Mouse (Mus musculus) thymus, postnatal 25 days (tissue): ENCODE measurements at regions not wholly inside any gene's neighbourhood (a gene's known extent, or its start where the extent isn't known, plus 50 kb on each side); places are given as distances from the start of the nearest gene placed in this dataset.
A peak's percentile ranks its signal among the peaks of the same experiment; 100 is the strongest.

Experiments used
- DNase-seq: peaks from one replicate; pipeline ENCODE4 v3.0.0; 2022

- no peak for DNase-seq
These were observed 173.9 kb upstream of the Igfbp7 start for GRCm38 (mm10) chr5:77581702-77582101.

- no peak for DNase-seq
These were observed 173.3 kb upstream of the Igfbp7 start for GRCm38 (mm10) chr5:77581106-77581638.

GRCm38 (mm10) chr5:77579826-77580745 lies 172.2 kb upstream of the Igfbp7 start:
- DNase-seq = no peak

- DNase-seq = no peak
These were observed 169.0 kb upstream of the Igfbp7 start for GRCm38 (mm10) chr5:77576881-77577280.

- DNase-seq = no peak
These were observed 167.9 kb upstream of the Igfbp7 start for GRCm38 (mm10) chr5:77575780-77576179.

- DNase-seq = no peak
These were observed 162.5 kb upstream of the Igfbp7 start for GRCm38 (mm10) chr5:77570364-77570763.

GRCm38 (mm10) chr5:77568121-77568520 lies 160.3 kb upstream of the Igfbp7 start:
- DNase-seq = no peak

GRCm38 (mm10) chr5:77552580-77552979 lies 144.7 kb upstream of the Igfbp7 start:
- DNase-seq = no peak

- DNase-seq = no peak
These were observed 144.2 kb upstream of the Igfbp7 start for GRCm38 (mm10) chr5:77552081-77552480.

GRCm38 (mm10) chr5:77546001-77546620 lies 138.3 kb upstream of the Igfbp7 start:
- no peak for DNase-seq

GRCm38 (mm10) chr5:77532261-77533015 lies 124.6 kb upstream of the Igfbp7 start:
- no peak for DNase-seq

GRCm38 (mm10) chr5:77530376-77530775 lies 122.5 kb upstream of the Igfbp7 start:
- DNase-seq = no peak

- DNase-seq = no peak
These were observed 109.4 kb upstream of the Igfbp7 start for GRCm38 (mm10) chr5:77517252-77517651.

GRCm38 (mm10) chr5:77515448-77515847 lies 107.6 kb upstream of the Igfbp7 start:
- DNase-seq = no peak

GRCm38 (mm10) chr5:77502684-77503083 lies 94.8 kb upstream of the Igfbp7 start:
- DNase-seq = no peak

GRCm38 (mm10) chr5:77499949-77500460 lies 92.2 kb upstream of the Igfbp7 start:
- no peak for DNase-seq

- no peak for DNase-seq
These were observed 86.8 kb upstream of the Igfbp7 start for GRCm38 (mm10) chr5:77494601-77495000.

- no peak for DNase-seq
These were observed 81.1 kb upstream of the Igfbp7 start for GRCm38 (mm10) chr5:77488969-77489368.

- DNase-seq = no peak
These were observed 80.3 kb upstream of the Igfbp7 start for GRCm38 (mm10) chr5:77487837-77488827.

- peak; percentile 41 for DNase-seq
These were observed 75.3 kb upstream of the Igfbp7 start for GRCm38 (mm10) chr5:77483053-77483717.

GRCm38 (mm10) chr5:77481811-77482210 lies 74.0 kb upstream of the Igfbp7 start:
- no peak for DNase-seq
